Mouse (Mus musculus) cerebellum, postnatal 10 days (tissue): ENCODE measurements at regions not wholly inside any gene's neighbourhood (a gene's known extent, or its start where the extent isn't known, plus 50 kb on each side); places are given as distances from the start of the nearest gene placed in this dataset.

Experiments
- DNase-seq, 2 experiments: peaks; one replicate each; pipeline ENCODE4 v3.0.0; 2021; ENCODE audit warnings: mixed read lengths in 2 of 2

DNA sequence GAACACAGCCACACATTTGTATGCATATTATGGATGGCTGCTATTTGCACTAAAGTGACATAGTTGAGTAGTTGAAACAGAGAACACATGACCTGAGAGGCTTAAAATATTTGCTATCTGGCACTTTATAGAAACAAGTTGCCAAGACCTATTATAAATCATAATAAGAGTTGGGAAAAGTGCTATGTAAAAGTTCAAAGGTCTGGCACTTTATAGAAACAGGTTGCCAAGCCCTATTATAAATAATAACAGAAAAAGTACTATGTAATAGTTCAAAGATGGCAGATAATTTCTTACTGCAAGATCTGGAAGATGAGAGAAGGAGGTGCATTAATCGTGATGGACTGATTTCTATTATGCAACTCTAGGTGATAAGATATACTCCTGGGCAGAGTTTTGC lies 320.2 kb downstream of the Tfap2b start:
- no peak for DNase-seq

DNA sequence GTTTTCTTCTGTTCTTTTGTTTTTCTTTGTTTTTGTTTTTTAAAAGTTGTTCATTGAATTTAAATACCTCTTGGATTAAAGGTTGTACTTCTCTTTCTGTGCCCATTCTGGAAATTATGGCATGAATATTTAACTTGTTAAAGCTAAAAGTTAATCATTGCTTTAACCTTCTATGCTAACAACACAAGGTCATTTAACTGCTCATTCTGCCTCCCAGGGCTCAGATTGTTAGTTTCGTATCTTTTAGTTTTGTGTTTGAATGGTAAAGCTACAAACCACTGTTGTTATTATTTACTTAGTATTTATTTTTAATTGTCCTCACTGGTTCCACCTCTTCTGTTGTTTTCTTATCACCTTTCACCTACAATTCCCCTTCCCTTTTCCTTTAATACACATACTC lies 322.7 kb downstream of the Tfap2b start:
- no peak for DNase-seq

DNA sequence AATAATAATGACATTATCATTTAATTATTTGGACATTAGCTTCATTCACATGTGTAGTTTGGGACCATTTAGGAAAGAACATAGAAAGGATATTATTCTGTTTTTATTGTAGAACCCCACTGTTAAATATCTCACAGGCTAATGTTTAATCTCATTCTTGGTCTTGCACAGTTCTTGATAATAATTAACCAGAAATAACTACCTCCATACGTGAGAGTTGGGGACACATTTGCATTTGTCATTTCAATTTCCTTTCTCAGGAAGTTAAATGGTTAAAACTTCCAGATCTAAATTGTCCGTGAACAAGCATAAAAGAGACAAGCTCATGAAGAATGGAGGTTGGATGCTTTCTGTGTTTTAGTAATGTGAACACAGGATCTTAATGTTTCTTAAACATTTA lies 326.3 kb downstream of the Tfap2b start:
- DNase-seq: no peak

DNA sequence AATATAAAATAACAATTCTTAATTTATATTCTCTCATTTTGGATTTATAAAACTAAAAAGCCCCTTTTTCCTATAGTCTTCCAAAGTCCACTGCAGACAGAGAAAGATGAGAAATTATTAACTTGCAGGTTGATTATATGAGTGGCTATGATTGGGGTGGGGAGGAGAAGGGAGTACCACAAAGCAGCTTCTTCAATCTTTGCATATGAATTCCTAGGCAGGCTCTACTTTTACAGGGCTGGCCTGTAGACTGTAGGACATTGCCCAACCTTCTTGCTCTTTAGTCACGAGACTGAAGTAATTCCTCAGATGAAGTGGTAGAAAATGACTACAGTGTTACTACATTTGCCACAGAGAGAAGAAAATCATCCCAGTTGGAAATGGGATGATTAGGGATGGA lies 334.3 kb downstream of the Tfap2b start:
- DNase-seq: no peak

DNA sequence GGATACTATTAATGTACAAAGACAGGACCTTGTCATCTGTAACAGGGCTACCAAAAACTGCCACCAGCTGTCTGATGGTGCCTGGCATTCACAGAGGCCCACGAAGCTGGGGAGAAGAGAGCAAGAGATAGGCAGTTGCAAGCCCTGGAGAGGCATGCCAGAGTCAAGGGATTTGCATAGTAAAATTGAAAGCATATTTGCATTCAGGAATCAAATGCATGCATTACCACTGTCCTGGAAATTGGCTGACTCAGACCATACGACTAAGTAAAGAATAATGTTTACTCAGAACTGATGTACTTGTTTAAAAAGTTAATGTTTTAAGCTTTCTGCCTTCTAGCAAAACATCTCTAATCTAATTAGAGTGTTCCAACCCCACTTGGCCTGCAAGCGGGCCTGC lies 357.0 kb downstream of the Tfap2b start:
- no peak for DNase-seq

DNA sequence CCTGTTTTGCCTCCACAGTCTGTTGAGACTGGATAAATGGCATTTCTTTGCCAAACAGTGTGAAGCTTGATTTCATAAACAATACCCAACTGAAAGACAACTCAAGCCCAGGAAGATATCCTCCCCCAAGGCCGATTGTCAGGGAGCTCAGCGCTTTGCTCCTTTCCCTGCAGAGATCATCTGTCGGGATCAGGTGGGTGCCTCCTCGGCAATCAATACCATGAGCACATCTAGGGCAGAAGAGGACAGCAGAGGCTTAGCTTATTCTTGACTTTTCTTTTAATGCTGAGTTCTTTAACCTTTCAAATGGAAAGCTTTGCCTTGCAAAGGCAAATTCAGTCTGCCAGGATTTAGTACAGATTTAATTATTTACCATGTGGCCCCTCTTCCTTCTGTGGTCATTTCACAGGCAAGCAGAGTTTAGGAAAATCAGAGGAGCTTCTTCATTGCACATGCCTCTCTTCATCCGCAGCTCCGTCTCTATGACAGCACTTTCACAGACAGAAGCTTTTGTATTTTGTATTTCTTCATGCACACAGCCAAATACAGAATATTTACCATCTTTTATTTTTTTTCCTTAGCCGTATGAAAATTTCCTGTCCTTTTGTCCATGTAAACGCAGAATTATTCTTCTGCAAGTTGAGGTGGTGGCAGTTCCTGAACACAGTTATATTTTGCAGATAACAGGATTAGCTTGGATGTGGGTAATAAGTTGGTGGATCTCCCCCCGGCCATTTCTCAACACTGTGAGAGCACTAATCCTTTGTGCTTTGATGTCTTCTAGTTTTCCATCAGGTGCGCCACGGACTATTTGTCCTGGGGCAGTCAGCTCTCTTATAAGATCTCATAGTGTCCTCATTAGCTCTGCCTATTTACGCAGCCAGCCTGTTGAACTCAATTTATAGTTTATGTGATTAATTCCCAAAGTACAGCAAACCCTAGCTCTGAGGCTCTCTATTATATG lies 374.6 kb downstream of the Tfap2b start:
- DNase-seq: no peak

DNA sequence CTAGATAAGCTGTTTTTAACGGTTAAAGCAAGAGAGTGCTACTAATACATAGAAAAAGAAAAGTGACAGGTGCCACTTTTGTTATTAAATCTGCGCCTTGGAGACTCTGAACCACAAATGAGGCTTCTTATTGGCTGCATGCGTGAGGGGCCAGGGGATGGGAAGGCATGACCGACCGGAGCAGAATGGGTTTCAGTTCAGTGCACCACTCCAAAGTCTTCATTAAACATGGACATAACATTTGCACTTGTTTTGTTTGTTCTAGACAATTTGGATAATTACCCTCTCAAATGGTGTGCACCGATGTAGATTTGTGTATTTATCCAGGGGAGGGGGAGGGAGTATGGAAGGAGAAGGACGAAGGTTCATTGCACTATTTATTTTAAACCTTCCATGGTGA lies 396.8 kb downstream of the Tfap2b start:
- DNase-seq: no peak

DNA sequence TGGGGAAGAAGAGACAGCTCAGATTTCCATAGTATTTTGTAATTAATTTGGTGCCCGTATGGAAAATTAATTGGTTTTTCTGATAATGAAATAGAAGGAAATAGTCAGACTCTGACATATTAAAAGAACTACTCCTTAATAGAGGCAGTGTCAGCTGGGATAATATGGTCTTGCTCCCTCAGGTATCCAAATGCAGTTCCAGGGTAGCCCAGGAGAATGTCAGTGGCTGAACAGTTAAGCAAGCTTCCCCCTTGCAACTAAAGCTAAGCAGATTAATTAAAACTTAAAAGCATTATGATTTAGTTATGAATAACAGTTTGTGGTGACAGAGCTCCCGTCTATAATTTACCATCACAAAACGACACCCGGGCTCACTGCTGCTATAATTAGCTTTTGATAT lies 407.0 kb downstream of the Tfap2b start:
- DNase-seq: no peak

DNA sequence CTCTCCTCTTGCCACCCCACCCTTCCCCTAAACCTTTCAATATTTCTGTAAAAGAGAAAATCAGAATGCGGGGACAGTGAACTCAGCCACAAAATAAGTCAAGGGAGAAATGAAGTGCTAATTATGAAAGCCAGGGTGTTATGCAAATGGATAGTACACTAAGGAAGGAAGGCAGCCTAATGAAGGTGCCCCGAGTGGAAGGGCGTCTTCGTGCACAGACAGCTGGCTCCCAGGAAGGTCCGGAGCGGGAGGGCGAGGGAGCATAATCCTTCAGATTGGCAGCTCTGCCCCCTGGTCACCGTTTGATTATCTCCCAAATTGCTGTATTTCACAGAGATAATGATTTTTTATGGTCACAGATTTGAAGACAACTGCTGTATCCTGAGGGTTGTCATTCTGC lies 430.4 kb downstream of the Tfap2b start:
- DNase-seq: peak in 1 of 2 experiments; percentile 2

DNA sequence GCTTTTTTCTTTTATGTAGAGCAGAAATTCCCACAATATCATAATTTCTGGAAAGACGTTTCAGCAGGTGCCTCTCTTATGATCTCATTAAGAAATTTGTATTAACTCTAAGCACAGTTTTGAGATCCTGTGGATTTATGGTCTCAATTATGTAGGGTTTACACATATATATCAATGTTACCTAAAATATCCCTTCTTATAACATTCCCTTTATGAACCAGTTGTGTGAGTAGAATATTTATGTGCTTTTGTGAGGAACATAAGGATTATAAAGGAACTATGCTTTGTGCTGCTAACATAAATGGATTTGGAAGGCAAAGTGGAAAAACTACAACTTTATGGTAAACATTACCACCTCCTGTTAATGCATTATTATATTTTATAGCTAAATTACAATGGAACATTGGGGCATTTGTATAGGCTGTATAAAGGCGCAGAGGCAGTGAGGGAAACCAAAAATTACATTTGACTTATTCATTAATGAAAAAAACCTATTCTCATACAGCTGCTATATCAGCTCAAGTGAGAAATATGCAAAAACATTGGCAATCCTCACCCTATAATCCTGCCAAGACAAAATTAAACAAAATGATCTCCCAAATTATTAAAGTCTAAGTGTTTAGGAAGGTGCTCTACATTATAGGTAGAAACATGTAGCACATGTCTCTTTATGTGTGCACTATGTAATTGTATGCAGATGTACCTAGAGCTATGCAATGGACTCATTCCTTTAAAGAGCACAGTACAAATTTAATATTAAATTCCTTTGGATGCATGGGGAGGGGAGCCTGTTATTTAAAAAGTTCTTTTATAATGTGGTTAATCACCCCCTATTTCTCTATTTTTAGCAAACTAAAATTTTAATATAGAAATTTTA lies 439.2 kb downstream of the Tfap2b start:
- DNase-seq: no peak

DNA sequence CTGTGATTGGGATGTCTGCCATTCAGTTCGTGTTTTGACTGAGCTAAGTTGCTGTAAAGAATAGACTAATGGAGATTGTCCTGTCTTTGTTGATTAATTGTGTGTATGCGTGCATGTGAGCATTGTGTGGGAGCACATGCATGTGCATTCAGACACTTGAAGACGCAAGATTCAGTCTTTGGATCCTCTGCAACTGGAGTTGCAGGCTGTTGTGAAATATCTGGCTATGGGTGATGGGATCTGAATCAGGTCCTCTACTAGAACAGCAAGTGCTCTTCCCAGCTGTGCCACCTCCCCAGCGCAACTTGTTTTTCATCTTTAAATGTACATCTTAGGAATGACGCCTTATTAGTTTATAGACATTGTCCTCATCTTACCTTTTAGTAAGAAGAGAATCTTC lies 453.4 kb downstream of the Tfap2b start:
- no peak for DNase-seq

DNA sequence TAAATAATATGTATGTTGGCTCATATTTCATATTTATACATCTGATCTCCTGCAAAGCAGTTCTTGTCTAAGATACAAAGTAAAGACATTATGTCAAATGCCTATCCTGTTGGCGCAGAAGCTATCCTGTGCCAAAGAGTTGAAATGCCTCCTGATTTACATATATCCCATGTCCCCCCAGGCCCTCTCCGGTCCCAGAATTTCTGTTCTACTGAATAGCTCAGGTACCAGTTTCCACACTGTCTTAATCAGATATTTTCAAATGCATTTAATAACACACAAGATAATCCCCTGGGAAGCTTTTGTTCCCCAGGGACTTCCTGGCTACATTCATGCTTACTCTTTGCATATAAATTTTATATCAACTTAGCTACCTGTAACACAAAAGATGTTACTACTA lies 454.1 kb downstream of the Tfap2b start:
- no peak for DNase-seq

DNA sequence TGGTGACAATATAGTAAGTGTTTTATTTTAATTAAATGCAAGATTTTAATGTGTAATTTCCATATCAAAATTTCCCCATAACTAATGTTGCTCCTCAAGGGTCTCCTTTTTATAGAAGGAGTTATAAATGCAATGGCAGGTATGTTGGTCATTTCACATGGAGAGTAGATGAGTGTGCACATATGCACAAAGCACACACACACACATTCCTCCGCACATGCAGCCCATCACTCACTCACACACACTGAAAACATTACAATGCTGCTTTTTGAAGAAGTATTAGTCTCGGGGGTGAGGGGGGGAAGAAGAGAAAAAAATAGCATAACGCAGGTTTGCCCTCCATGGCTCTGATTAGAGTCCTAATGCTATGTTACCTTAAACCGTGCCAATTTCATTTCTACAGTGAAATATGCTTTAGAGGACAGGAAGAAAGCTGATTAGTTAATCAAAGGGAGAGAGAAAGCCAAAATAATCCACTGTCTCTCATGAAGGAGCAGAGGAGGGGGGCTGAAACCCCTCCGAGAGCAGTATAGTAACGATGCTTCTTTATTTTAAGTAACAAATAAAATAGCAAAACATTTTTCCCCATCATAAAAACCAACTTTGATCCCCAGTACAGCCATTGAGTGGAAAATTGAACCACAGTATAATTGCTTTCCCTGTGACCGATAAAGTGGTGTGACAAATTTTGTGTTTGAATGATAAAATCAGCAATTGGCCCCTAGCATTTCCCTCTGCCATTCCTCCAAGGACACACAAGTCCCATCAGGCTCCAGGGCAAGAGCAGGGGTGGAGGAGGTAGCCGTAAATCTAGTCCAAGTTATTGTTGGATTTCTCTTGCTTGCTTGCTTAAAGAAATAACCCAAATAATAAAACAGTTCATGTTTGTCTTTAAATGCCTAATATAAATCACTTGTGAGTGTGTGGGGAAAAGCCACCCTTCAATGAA lies 465.0 kb downstream of the Tfap2b start:
- DNase-seq: no peak

DNA sequence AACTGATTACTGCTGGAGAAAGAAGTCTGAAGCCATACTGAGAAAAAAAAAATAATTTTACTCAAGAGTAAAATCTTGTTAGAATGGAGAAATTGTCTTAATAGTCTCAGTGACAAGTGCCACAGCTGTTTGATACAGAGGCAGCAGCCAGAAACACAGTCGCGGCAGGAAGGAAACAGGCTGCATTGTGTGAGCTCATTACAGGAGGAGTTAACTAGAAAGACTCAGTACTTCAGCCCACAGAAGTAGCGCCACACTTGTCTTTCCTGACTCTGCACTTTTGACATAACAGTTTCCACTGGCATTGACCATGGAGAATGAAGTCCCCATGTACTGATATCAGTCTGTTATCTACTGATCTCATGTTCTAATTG lies 465.7 kb downstream of the Tfap2b start:
- DNase-seq: no peak

DNA sequence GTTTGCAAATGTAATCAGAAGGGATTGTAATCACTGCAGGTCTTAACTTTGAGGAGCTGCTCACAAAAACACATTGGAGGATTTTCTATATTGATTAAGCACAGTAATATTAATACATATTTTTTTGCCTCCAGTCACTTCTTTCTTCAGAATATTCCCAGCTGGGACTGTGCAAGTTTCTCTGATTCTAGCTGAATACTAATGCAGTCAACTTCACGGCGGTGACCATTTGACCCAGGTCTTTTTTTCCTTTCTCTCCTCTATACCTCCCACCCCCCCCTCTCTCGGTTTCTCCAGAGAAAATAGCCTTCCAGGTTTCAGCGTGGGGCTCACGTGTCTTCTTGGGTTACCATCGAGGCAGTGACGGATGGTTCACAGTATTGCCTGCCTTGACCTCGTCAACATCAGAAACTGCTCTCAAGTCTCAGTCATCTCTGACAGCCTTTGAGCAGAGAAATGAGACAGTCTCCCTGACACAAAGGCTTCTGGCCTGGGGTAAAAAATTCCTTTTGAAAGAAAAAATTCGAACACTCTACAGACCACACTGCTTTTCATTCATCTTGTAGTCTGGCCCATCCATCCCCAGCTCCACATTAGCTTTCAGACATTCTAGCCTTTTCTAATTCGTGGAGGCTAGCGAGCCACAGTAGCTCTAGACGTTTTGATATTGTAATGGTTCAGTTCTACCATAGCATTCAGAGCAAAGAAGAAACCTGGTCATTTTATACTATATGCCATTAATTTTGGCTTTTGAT lies 472.5 kb downstream of the Tfap2b start:
- no peak for DNase-seq
